Mouse (Mus musculus): ENCODE results near the gene Ccdc24. TPM values are rescaled to one million over a fixed set of nuclear protein-coding genes. Genes with fewer than 3 reads are reported as not detected.
A peak's percentile ranks its signal among the peaks of the same experiment; 100 is the strongest.

Gene Ccdc24
- polyA plus RNA-seq, 1 experiment, result 1.8 TPM

- H3K4me1 ChIP-seq (ENCODE audit: control insufficient read depth, insufficient read depth, low read length), result 0 out of 2 replicates have a peak, but pooled peaks cover 3% of the 10 kb centered on the region
- DNase-seq, result no peak
- H3K4me3 ChIP-seq (replicated peaks; ENCODE audit: insufficient read depth, low read depth, low read length), result no peak overlapping the region
- WGBS, result 34% methylated on average over 9 of the region's 9 CpGs
- TF ChIP-seq POLR2A (IDR thresholded peaks at IDR 0.05; ENCODE audit: borderline replicate concordance, insufficient read depth, low read length) (no peak), CTCF (IDR thresholded peaks at IDR 0.05; ENCODE audit: borderline replicate concordance, insufficient read depth, low read depth, low read length) (no peak)
- H3K27me3 ChIP-seq (ENCODE audit: control insufficient read depth, insufficient read depth, low read length), result no peaks in the 10 kb centered on the region
- no peak overlapping the region for H3K27ac ChIP-seq (ENCODE audit: insufficient read depth, low read length)
These were observed 3.0 kb downstream of the Ccdc24 start for GRCm38 (mm10) chr4:117869317-117869716.

GRCm38 (mm10) chr4:117867823-117868222 is 4.5 kb downstream of the Ccdc24 start:
- TF ChIP-seq CTCF (IDR thresholded peaks at IDR 0.05; ENCODE audit: borderline replicate concordance, insufficient read depth, low read depth, low read length), result peak; percentile 69
- no peak for TF ChIP-seq POLR2A (IDR thresholded peaks at IDR 0.05; ENCODE audit: borderline replicate concordance, insufficient read depth, low read length)
- DNase-seq, result peak in 1 of 2 experiments; percentile 63
- Histone ChIP-seq H3K4me3 (replicated peaks; ENCODE audit: insufficient read depth, low read depth, low read length) (no peak overlapping the region), H3K27ac (ENCODE audit: insufficient read depth, low read length) (no peak overlapping the region), H3K27me3 (ENCODE audit: control insufficient read depth, insufficient read depth, low read length) (no peaks in the 10 kb centered on the region), H3K4me1 (ENCODE audit: control insufficient read depth, insufficient read depth, low read length) (0 out of 2 replicates have a peak, but pooled peaks cover 3% of the 10 kb centered on the region)
- WGBS, result 23% methylated on average over 24 of the region's 24 CpGs

GRCm38 (mm10) chr4:117867000-117867399 is 5.4 kb downstream of the Ccdc24 start:
- WGBS, result 87% methylated on average over 6 of the region's 6 CpGs
- no peak for DNase-seq
- Histone ChIP-seq H3K27me3 (ENCODE audit: control insufficient read depth, insufficient read depth, low read length) (no peaks in the 10 kb centered on the region), H3K27ac (ENCODE audit: insufficient read depth, low read length) (no peak overlapping the region), H3K4me1 (ENCODE audit: control insufficient read depth, insufficient read depth, low read length) (0 out of 2 replicates have a peak, but pooled peaks cover 3% of the 10 kb centered on the region), H3K4me3 (replicated peaks; ENCODE audit: insufficient read depth, low read depth, low read length) (no peak overlapping the region)
- TF ChIP-seq CTCF (IDR thresholded peaks at IDR 0.05; ENCODE audit: borderline replicate concordance, insufficient read depth, low read depth, low read length) (no peak), POLR2A (IDR thresholded peaks at IDR 0.05; ENCODE audit: borderline replicate concordance, insufficient read depth, low read length) (no peak)

GRCm38 (mm10) chr4:117866083-117866482 is 6.3 kb downstream of the Ccdc24 start:
- TF ChIP-seq CTCF (IDR thresholded peaks at IDR 0.05; ENCODE audit: borderline replicate concordance, insufficient read depth, low read depth, low read length) (no peak), POLR2A (IDR thresholded peaks at IDR 0.05; ENCODE audit: borderline replicate concordance, insufficient read depth, low read length) (no peak)
- 24% methylated on average over 9 of the region's 9 CpGs for WGBS
- Histone ChIP-seq H3K4me3 (replicated peaks; ENCODE audit: insufficient read depth, low read depth, low read length) (no peak overlapping the region), H3K27ac (ENCODE audit: insufficient read depth, low read length) (no peak overlapping the region), H3K27me3 (ENCODE audit: control insufficient read depth, insufficient read depth, low read length) (no peaks in the 10 kb centered on the region), H3K4me1 (ENCODE audit: control insufficient read depth, insufficient read depth, low read length) (no peaks in the 10 kb centered on the region)
- peak in 1 of 2 experiments; percentile 47 for DNase-seq

GRCm38 (mm10) chr4:117862823-117863222 is 9.5 kb downstream of the Ccdc24 start:
- H3K4me1 ChIP-seq (ENCODE audit: control insufficient read depth, insufficient read depth, low read length), result peaks cover 8% of the 10 kb centered on the region
- no peak for DNase-seq
- WGBS, result 33% methylated on average over 4 of the region's 4 CpGs
- no peak overlapping the region for H3K27ac ChIP-seq (ENCODE audit: insufficient read depth, low read length)
- TF ChIP-seq POLR2A (IDR thresholded peaks at IDR 0.05; ENCODE audit: borderline replicate concordance, insufficient read depth, low read length) (no peak), CTCF (IDR thresholded peaks at IDR 0.05; ENCODE audit: borderline replicate concordance, insufficient read depth, low read depth, low read length) (no peak)
- H3K27me3 ChIP-seq (ENCODE audit: control insufficient read depth, insufficient read depth, low read length), result no peaks in the 10 kb centered on the region
- H3K4me3 ChIP-seq (replicated peaks; ENCODE audit: insufficient read depth, low read depth, low read length), result no peak overlapping the region

GRCm38 (mm10) chr4:117860570-117860969 is 11.8 kb downstream of the Ccdc24 start:
- no peak for DNase-seq
- peaks cover 8% of the 10 kb centered on the region for H3K4me1 ChIP-seq (ENCODE audit: control insufficient read depth, insufficient read depth, low read length)
- no peak overlapping the region for H3K27ac ChIP-seq (ENCODE audit: insufficient read depth, low read length)
- 84% methylated on average over 9 of the region's 9 CpGs for WGBS
- no peaks in the 10 kb centered on the region for H3K27me3 ChIP-seq (ENCODE audit: control insufficient read depth, insufficient read depth, low read length)
- TF ChIP-seq CTCF (IDR thresholded peaks at IDR 0.05; ENCODE audit: borderline replicate concordance, insufficient read depth, low read depth, low read length) (no peak), POLR2A (IDR thresholded peaks at IDR 0.05; ENCODE audit: borderline replicate concordance, insufficient read depth, low read length) (no peak)
- H3K4me3 ChIP-seq (replicated peaks; ENCODE audit: insufficient read depth, low read depth, low read length), result no peak overlapping the region

GRCm38 (mm10) chr4:117858794-117859193 is 13.6 kb downstream of the Ccdc24 start:
- H3K27me3 ChIP-seq (ENCODE audit: control insufficient read depth, insufficient read depth, low read length), result no peaks in the 10 kb centered on the region
- H3K4me1 ChIP-seq (ENCODE audit: control insufficient read depth, insufficient read depth, low read length), result peaks cover 8% of the 10 kb centered on the region
- TF ChIP-seq CTCF (IDR thresholded peaks at IDR 0.05; ENCODE audit: borderline replicate concordance, insufficient read depth, low read depth, low read length) (peak; percentile 47), POLR2A (IDR thresholded peaks at IDR 0.05; ENCODE audit: borderline replicate concordance, insufficient read depth, low read length) (no peak)
- WGBS, result 29% methylated on average over 3 of the region's 3 CpGs
- 0 out of 2 replicates have a peak overlapping the region, but pooled peaks have one; percentile 2 for H3K27ac ChIP-seq (ENCODE audit: insufficient read depth, low read length)
- H3K4me3 ChIP-seq (replicated peaks; ENCODE audit: insufficient read depth, low read depth, low read length), result no peak overlapping the region
- DNase-seq, result peak; percentile 58 to 60

GRCm38 (mm10) chr4:117855146-117855545 is 17.2 kb downstream of the Ccdc24 start:
- Histone ChIP-seq H3K27ac (ENCODE audit: insufficient read depth, low read length) (peak overlapping the region; percentile 44; the same call in 1 of the 2 replicates), H3K4me1 (ENCODE audit: control insufficient read depth, insufficient read depth, low read length) (peaks cover 13% of the 10 kb centered on the region), H3K27me3 (ENCODE audit: control insufficient read depth, insufficient read depth, low read length) (no peaks in the 10 kb centered on the region), H3K4me3 (replicated peaks; ENCODE audit: insufficient read depth, low read depth, low read length) (no peak overlapping the region)
- WGBS, result 56% methylated on average over 9 of the region's 9 CpGs
- TF ChIP-seq POLR2A (IDR thresholded peaks at IDR 0.05; ENCODE audit: borderline replicate concordance, insufficient read depth, low read length), result no peak
- DNase-seq, result peak; percentile 36 to 37

All from cerebellum, adult 2 months (tissue).